Mouse (Mus musculus) ovary, postnatal 14 days (tissue): ENCODE data around the gene S1pr2.
"Not testable (repeated sequence)": the region's sequence is repeated elsewhere in the genome, so short reads cannot be mapped to it uniquely, and the experiment has no call there.

Experiments used
- DNase-seq: peaks from one replicate; pipeline ENCODE4 v3.0.0; 2022; ENCODE audit warnings: low spot score

S1pr2 gene

GRCm38 (mm10) chr9:21000811-21001210, 24.2 kb upstream of the S1pr2 start:
- DNase-seq, result no peak

GRCm38 (mm10) chr9:20998337-20998736, 21.8 kb upstream of the S1pr2 start:
- not testable (repeated sequence) for DNase-seq

- DNase-seq, result no peak
Observed at GRCm38 (mm10) chr9:20997065-20997464, 20.5 kb upstream of the S1pr2 start.

- no peak for DNase-seq
Observed at GRCm38 (mm10) chr9:20995069-20995468, 18.5 kb upstream of the S1pr2 start.

- no peak for DNase-seq
Observed at GRCm38 (mm10) chr9:20993165-20993898, 16.8 kb upstream of the S1pr2 start.

GRCm38 (mm10) chr9:20991587-20991986, 15.0 kb upstream of the S1pr2 start:
- no peak for DNase-seq

GRCm38 (mm10) chr9:20990861-20991260, 14.3 kb upstream of the S1pr2 start:
- no peak for DNase-seq

- DNase-seq, result no peak
Observed at GRCm38 (mm10) chr9:20987953-20988352, 11.4 kb upstream of the S1pr2 start.

GRCm38 (mm10) chr9:20986952-20987686, 10.5 kb upstream of the S1pr2 start:
- no peak for DNase-seq

GRCm38 (mm10) chr9:20983169-20983568, 6.6 kb upstream of the S1pr2 start:
- no peak for DNase-seq

- no peak for DNase-seq
Observed at GRCm38 (mm10) chr9:20982171-20982570, 5.6 kb upstream of the S1pr2 start.

GRCm38 (mm10) chr9:20979769-20980168, 3.2 kb upstream of the S1pr2 start:
- no peak for DNase-seq

GRCm38 (mm10) chr9:20979181-20979580, 2.6 kb upstream of the S1pr2 start:
- DNase-seq, result no peak

- DNase-seq, result no peak
Observed at GRCm38 (mm10) chr9:20978409-20979095, 2.0 kb upstream of the S1pr2 start.

- no peak for DNase-seq
Observed at GRCm38 (mm10) chr9:20976961-20977689, 544 bp upstream of the S1pr2 start.

- no peak for DNase-seq
Observed at GRCm38 (mm10) chr9:20975431-20976215, 958 bp downstream of the S1pr2 start.

- no peak for DNase-seq
Observed at GRCm38 (mm10) chr9:20973682-20974075, 2.9 kb downstream of the S1pr2 start.

GRCm38 (mm10) chr9:20973001-20973681, 3.4 kb downstream of the S1pr2 start:
- DNase-seq, result no peak

GRCm38 (mm10) chr9:20972141-20972992, 4.2 kb downstream of the S1pr2 start:
- DNase-seq, result peak; percentile 38

GRCm38 (mm10) chr9:20971751-20972140, 4.8 kb downstream of the S1pr2 start:
- DNase-seq, result no peak
